Mouse (Mus musculus) monocyte, adult 2 months (primary cell): ENCODE measurements at regions not wholly inside any gene's neighbourhood (a gene's known extent, or its start where the extent isn't known, plus 50 kb on each side); places are given as distances from the start of the nearest gene placed in this dataset.

Experiments used
- DNase-seq, 2 experiments: peaks; one replicate each; pipeline ENCODE4 v3.0.0; 2022; ENCODE audit warnings: low spot score in 2 of 2, low read depth in 1 of 2

DNA sequence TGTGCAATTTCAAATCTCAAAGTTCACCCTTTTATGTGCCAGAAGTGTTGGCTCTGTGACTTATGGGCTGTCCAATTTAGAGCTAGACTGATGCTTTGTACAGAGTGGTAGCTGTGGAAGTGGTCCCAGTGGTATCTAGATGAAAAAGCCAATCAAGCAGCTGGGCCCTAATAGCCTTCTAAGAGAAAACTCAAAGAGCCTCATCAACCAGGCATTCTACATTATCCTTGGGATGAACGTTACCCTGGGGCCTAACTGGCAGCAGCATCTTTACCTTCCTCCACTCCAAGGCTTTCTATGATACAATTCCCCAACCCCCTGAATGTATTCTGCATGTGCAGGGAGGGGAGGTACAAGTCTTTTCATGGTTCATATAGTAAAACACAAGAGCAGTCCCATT lies 140.4 kb downstream of the Gm11146 start:
- no peak for DNase-seq

DNA sequence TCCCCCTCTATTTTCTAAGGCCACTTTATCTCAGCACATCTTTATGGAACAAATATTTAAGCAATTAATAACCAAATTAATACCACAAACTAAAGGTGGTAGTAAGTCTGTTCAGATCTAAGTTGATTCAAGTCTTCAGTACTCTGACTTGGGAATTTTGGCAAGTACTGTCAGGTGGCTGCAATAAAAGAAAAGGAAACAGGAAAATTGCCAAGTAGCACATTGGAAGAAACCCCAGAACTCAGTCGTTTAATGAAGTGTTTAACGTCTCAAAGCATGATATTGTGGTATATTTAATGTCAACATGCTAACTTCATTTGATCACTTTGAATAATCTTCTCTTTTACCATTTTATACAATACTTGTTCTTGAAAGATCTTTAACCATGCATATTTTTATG lies 142.2 kb downstream of the Gm11146 start:
- DNase-seq = no peak

DNA sequence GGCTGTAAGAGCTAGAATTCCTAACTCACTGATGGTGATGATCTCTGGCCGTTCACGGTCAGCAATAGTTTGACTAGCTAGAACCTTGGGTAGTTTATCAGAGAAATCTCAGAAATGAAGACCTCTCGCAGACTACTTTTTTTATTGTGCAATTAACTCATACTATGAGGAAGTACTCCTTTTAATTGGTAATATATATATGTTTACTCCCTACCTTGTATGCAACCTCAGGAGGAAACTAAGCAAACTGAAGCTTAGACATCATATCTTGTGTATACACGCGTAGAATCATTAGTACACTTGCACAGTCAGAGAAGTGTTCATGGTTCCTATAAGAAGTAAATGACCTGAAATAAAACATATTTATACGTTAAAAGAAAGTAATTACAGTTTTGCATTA lies 157.2 kb downstream of the Gm11146 start:
- no peak for DNase-seq

DNA sequence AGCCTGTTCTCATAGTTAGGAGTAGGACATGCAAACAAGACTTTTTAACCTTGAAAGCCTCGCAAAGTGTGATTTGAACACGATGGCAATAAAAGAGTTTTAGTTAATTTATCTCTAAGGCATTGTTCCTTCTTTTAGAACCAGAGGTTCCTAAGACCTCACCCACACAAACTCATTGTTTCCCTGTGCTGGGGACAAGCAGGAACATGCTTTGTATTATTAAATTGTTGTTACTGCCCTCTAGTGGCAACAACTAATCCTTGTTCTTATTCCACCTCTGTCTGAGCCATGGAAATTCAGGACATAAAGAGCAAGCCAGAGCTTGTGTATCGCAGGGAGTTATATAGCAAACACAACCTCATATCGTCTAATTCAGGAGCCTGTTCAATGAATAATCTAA lies 157.9 kb downstream of the Gm11146 start:
- DNase-seq = no peak

DNA sequence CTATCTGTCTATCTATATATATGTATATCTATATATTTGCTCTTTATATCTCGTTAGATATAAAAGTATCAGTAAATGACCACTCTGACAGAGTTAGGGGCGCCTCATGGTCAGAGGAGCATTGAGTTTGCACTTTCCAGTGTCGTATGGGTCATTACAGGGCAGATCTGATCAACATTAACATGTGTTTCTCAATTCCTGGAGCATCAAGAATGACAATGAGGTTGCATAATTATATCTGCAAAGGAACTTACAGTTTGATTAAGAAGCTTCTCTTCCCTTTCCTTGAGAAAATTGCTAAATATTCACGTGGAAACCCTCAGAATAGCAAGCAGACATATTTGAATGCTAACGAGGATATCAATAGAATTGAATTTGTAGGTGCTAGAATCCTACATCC lies 158.6 kb downstream of the Gm11146 start:
- DNase-seq = no peak

DNA sequence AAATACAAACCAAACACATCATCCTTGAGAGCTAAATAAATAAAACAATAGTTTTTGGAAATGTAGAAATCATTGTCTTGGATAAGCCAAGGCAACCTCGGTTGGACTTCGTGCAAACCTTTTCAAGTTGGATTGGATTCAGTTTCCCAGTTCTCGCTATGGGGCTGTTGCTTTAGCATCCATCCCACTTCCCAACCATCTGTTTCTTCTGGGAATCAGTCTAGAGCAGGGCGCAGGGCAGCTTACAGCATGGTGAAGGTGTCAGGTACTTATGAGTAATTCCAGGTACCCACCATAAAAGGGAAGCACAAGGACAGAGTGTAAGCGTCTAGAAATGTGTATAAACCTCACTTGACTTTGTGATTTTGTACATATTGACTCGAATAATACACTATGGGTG lies 159.0 kb downstream of the Gm11146 start:
- no peak for DNase-seq

DNA sequence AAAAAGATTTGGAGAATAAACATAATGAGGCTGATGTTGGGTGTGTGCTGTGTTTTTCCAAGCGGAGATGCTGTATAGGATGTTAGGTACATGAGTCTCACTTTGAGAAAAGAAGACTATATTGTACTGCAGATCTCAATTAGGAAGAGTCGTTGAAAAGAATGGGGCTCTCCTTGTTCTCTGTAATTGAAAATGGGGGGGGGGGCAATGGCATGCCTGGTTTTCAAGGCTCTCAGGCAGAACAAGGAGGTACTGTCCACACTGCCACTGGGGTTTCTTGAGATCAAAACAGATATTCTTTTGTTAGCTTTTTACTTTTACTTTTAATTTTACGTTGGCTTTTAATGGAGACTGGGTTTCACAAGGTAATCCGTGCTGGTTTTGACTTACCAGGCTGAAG lies 170.5 kb downstream of the Gm11146 start:
- no peak for DNase-seq

DNA sequence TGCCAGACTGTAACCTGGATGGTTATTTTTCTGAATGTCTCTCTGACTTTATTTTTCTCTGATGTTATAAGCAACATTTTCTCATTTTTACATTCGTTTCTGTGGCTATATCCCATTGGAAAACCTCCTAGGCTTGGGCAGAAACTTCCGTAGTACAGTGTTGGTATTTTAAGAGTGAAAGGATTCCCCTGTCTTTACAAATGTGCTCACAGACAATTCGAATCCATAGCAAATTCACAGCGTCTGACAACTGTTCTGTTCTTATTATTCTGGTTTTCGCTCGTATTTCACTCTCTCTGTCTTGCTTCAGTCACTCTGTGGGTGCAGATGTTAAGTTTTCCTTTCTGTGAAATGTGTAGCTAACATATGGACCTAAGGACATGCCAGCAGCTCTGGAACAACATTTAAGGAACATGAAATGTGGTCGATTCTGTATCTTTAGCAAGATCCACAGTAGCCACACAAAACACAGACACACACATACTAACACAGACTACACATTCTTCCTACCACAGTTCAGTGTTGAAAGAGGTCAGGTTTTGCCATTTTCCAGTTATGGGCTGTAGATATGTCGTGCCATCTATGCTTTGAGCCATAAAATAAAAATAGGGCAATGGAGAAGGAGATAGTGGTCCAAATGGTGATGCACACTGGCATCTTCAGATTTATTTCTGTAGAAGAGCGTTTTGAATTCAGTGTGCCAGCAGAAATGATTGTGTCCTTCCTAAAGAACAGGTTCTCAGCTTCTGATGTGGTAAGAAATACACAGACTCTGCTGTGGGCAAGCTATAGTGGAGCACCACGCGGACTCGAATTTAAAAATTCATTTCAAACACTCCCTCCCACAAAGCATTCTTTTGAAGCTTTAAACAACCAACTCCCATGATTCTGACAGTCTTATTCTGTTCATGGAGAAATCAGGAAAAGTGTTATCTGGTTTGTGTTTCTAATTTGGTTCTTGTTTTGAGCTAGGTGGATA lies 179.2 kb downstream of the Gm11146 start:
- DNase-seq = no peak

DNA sequence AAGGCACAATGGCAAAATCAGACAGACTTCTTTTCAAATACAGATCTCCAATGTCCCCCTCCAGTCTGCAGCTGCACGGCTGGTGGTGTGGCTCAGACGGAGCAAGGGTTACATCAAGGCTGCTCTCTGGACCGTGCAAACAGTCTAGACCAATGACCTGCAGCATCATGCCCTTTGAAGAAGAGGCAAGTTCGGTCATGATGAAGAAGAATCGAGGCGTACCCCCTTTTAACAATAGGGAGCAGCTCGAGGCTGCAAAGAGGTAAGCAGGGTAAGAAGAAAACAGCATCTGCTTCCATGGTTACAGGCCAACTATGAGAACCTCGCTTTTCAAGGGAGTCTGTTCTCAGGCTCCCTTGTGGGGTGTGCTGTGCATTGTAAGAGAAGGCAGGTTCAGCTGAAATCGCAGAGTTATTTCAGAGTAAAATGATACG lies 180.3 kb downstream of the Gm11146 start:
- no peak for DNase-seq

DNA sequence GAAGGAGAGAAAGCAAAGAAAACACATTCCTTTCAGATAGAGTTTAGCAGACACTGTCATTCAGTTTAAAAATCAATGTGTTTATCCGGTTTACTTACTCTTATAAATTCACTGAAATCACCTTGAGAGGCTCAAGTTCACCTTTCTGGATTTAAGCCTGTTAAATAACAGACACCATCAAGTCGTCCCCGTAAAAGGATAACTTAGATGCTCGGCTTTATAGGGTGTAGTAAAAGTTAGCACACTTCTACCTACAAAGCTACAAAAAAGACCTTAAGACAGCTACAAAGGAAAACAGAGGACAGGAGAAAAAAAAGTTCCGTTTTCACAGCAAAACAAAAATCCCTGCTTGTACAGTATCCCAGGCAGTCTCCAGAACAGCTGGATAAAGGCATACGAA lies 180.9 kb downstream of the Gm11146 start:
- DNase-seq = no peak

DNA sequence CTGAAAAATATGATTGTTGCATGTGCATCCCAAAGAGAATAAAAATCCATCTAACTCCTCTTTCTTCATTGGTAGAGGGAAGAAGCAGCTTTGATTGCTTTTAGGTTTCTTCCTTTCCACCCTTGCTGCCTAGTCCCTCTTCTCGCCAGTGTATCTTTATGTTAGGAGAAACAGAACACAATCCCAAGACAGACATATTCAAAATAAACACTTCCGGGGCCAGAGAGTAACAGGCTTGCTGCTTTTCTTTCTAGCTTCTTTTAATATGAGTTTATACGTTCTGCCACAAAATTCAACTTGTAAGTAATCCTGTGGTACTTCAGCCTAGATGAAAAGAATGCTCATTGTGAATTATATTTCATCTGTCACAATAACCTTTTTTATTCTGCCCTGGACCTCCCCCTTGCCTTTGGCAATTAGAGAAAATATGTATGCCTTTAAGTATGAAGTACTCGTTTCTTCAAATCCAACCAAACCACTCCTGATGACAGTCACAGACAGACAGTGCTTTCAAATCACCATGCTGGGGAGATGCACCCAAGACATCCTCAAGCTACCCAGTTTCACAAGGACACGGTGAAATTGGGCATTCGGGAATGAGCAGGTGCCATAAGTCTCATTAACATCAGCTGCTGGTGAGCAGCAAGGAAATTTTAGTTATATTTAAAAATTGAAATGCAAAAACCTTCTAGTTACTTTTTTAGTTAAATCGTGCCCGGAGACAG lies 181.6 kb downstream of the Gm11146 start:
- DNase-seq = no peak

DNA sequence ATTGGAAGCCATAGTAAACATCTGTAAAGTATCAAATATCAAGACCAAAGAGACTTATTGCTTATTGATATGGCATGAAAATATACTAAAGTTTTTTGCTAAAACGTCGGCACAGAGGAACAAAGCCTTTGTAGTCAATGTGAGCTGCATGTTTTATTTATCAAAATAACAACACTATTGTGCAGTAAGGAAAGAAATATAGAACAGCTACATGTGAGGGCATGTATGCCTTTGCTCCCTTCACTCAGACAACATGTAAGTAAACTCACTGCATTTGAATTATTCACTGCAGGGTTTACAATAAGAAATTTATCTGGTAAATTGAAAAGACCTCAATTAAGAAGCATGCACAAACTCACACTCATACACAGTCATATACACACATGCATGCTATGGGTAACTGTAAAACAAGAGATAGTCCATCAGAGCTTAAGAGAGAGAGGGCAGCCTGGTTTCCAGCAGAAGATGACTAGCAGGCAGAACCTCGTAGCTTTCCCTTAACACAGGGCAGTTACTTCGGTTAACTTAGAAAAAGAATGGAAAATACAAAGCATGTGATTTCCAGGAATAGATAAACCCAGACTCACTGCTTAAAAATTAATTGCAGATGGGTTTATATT lies 182.7 kb downstream of the Gm11146 start:
- no peak for DNase-seq

DNA sequence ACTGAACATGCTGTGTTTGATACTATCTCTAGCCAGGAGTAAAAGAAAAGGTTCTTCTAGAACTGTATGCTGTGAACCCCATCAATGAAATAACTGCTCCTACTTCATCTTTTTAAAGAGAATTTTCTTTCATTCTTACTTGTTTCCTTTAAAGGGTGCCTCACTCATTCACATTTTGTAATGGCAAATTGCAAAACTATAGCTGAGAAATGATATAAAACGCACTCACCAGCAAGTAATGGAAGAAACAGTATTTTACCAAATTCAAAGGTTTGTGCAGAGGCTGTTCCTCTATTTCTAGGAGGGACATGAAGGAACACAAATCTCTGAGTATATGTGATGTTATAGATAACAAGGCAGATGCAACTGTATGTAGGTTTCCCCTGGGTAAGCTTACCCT lies 183.4 kb downstream of the Gm11146 start:
- no peak for DNase-seq

DNA sequence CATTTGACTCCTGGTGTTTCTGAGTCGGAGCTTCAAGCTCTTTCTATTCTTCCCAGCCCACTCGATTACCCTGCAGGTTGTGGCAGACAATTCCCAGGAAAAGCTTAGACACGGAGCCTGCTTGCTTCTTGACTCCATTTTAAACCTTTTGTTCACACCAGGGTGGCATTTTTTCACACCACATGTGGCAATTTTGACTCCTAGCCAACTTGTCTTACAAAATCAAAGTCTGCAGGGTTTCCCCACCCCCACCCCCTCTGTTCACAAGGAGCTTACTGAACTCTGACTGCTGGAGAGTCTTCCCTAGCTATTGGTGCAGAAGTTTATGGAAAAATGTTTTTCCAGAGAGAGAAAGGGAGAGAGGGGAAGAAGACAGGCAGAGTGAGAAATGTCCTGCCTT lies 184.1 kb downstream of the Gm11146 start:
- DNase-seq = no peak

DNA sequence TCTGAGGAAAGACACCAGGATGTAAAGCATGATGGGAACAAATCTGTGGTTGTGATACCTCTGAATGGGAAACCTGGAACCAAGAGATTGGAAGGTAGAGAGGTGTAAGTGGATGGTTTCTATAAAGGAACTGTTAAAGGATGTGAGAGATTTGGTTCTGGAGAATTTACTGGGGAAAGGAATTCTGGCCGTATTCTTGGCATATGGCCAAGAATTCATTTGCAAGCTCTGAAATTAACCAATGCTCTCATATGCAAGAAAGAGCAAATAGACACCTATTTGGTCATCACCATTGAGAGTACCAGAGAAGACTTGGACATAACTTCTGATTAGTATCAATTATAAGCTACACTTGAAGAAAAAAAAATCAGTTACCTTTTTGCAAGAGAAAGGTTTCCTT lies 187.3 kb downstream of the Gm11146 start:
- no peak for DNase-seq

DNA sequence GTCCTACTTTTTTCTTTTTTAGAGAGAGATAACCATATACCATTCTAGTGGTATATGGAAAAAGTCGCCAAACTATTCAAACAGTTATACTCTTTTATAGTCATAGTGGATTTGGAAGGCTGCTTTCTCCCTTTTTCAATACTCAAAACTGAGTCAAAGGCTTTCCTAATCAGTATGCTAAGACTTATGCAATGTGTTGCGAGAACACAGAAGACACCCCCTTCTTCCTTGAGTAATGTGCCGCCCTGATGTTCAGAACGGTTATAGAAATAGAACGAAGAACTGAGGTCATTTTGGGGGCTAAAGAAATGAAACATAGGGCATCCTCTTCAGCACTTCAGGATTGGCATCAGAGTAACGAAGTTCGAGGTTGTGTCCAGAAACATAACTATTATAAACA lies 192.7 kb downstream of the Gm11146 start:
- no peak for DNase-seq

DNA sequence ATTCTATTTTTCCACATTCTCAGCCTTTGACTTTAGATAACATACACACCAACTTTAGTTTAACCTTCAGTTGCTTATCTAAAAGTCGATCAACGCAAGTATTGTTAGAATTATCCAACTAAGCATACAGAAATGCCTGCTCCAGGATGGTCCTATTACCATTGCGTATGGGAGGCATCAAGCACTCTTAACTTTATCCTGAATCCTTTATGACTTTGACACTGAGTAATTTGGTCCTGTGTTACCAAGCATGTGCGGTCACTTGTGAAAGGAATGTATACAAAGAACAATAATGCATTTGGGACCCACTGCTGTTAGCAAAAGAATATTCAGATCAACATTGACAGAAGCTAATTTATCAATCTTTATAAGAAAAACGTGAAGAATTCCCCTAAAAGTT lies 194.9 kb downstream of the Gm11146 start:
- DNase-seq = no peak

DNA sequence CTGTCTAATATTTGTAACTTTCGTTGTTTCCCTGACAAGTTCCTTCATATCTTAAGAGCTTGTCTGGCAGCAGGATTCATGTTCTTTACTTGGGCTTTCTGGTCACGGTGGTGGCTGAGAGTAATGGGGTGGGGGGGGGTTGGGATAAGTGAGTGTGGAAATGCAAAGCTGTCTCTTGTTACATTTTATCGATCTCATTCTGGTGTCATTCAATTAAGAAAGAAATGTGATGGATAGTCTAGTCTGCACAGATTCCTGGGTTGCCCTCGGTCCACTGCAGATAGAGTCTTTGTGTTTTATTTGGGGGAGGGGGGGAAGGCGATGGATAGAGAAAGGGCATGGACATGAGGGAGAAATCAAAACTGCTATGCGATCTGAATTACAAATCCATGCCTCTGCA lies 196.0 kb downstream of the Gm11146 start:
- DNase-seq = no peak

DNA sequence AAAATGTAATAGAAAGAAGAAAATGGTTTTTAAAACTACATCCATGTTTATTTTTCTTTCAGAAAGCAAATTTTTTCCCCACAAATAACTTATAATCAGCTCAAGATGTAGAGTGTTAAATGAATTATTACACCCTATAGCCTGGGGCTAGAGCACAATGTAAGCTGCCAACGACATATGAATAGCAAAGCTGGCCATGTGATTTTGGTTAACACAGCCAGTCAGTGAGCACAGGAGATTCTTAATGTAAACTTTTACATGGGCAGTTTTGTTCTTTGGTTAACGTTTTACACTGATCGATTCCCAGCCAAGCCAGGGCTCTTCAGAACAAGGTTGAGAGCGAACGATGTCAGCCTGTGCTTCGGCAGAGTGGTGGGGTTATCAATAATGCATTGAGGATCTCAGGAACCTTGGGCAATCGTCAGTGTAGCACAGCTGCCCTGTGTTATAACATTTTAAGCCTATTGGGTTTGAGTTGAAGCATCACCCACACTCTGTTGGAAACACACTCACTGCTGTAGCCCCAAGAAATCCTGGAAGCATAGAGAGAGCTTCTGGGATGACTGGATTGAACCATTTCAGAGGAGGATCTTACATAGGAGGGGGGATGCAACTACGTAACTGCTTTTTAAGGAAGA lies 196.6 kb downstream of the Gm11146 start:
- no peak for DNase-seq

DNA sequence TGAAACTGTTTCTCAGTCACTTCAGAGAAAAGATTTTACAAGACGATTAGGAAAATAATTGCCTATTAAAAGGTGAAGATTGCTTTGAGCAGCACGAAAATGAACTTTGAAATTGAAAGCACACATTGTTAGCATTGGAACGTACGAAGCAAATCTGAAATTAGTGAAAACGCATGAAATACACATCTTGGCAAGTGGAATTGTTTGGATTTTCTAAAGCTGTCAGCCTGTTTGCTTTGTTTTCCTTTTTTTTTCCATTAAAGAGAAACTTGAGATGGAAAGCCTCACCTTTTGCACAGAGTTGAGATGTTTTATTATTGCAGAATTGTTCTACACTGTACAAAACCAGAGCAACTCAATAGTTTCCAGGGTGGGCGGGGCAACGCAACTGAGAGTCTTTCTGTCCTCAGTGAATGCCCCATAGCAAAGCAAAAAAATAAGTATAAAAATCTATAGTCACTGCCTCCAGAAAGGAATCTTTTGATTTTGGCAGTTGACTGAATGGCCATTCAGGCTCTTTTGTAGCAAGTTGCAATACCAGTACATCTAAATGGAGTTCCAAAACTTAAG lies 199.1 kb downstream of the Gm11146 start:
- no peak for DNase-seq
